Mouse (Mus musculus) testis, postnatal 10 days (tissue): ENCODE data around the gene Osbp2.

Experiments used
- DNase-seq: peaks from one replicate; pipeline ENCODE4 v3.0.0; 2021; ENCODE audit warnings: low spot score

Gene Osbp2

DNA sequence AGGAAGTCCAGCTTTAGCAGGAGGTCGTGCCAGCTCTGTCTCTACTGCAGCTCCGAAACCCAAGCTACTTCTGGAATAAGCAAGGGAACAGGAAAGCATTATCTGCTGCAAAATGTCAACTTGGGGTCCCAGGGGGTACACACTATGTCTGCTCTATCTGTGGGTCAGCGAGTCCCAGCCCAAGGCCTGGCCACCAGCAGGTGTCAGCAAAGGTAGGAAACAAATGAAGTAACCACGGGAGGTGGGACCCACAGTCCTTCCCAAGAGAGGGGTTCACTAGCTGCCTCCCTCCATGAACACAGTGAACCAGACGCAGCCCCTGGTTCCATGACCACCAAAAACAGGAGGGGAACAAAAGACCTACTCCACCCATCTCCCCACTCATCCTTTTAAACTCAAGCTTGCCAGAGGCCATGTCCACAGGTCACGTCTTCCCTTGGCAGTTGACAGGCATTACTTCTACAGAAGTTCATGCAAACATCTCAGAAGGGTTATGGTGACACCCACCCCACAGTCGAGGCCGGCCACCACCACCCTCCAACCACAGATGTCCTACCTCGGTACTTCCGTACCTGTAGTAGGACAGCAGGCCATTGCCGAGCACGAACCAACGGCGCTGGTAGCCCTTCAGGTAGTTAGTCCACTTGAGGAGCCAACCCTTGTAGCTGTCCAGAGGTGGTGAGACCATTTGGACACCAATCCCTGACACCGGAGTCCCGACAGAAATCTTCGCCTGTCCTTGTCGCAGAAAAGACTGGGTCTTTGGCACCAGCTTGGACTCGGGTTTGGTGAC, 846 bp downstream of the Osbp2 start:
- DNase-seq: no peak

DNA sequence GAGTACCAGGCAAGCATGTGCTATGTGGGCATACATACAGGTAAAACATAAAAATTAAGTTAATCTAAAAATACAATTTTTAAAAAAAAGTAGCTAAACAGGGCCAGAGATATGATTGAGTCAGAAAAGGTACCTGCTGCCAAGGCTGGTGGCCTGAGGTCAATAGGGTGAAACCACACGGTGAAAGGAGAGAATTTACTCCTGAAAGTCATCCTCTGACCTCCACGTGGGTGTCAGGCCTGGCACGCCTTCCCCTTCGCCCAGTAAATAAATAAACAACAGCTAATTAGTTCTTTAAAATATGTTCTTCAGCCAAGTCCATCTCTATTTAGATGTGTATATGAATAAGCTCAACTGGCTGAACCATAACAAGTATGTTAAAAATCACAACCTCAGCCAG, 3.3 kb downstream of the Osbp2 start:
- DNase-seq: no peak

DNA sequence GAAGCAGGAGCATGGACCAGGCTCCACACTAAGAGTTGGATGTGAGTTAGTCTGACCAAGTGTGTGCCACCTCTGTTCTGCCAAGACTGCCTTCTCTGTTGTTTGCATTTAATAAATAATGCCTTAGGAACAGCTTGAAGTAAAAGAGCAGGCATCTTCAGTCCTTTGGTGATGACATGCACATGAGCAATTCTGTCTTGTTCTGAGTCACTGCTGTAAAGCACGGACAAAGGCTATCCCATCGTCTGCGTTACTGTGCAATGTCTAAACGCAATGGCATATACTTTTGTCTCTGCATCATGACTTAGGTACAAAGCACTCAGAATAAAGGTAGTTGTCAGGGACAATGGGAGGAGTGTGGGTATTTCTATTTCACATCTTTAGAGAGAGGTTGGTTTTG, 3.9 kb downstream of the Osbp2 start:
- no peak for DNase-seq

DNA sequence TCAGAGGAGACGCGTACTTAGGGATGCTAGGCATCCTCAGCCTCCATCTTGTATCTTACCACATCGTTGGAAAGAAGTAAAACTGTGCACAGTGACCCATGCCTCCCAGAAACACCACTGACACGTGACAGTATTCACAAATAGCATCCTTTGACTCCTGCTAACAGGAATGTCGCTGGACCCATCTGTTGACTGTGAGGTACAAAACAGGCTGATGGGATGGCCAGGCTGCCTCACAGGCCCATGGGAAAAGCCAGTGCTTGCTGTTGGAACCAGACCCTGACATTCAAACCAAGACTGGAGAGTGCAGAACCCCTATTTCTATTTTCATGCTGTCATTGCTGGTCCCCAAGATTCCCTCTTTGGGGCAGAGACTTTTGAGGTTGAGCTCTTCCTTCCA, 5.8 kb downstream of the Osbp2 start:
- no peak for DNase-seq

DNA sequence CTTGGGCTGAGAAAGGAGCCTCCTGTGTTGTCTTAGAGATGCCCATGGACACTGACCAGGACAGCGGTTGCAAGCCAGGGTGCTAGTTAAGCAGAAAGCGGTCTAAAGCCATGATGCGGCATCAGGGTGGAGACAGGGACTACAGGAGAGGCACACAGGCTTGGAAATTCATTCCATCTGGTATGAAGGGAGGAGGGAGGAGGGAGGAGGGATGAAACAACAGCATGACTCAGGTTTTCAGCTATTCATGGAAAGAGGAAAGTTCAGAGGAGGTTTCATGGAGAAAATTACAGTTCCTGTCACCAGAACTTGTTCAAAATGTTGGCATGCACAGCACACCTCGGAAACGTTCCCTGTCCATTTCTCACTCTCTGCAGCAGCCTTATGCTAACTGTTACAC, 7.9 kb downstream of the Osbp2 start:
- peak; percentile 27 for DNase-seq

DNA sequence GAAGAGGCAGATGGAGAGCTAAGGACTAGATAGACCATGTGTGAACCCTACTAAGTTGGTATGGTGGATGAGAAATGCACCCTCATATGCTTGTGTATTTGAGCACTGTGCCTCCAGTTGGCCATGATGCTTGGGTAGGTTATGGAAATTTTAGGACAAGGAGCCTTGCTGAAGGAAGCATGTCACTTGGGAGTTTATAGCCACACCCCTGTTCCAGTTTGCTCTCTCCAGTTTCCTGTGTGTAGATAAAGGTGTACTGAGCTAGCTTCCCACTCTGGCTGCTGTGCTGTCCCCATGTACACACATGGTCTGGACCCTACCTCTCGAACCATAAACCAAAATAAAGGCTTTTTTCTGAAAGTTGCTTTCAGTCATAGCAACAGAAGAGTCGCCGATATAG, 9.5 kb downstream of the Osbp2 start:
- peak; percentile 20 for DNase-seq

DNA sequence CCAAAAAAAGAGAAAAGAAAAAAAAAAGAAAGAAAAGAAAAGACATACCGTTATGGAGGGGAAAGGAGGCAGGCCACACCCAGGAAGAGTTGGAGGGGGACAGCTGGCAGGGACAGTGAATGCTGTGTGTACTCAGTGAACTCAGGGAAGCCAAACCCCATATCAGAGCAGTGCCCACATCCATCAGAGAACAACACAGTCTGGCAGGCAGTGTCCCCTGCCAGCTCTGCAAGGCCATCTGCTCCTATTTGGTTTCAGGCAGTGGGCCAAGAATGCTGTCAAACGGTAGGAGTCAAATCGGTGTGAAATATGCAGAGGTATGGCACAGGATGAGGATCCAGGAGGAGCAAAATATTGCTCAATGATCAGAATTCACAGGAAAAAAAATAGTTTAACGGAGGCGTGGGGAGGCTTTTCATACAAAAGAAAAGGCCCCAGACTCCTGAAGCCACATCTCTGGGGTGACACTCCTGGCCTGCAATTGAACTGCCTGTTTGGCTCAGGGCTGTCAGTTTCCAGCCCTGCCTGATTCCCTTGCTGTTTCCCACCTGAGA, 10.1 kb downstream of the Osbp2 start:
- peak; percentile 64 for DNase-seq

DNA sequence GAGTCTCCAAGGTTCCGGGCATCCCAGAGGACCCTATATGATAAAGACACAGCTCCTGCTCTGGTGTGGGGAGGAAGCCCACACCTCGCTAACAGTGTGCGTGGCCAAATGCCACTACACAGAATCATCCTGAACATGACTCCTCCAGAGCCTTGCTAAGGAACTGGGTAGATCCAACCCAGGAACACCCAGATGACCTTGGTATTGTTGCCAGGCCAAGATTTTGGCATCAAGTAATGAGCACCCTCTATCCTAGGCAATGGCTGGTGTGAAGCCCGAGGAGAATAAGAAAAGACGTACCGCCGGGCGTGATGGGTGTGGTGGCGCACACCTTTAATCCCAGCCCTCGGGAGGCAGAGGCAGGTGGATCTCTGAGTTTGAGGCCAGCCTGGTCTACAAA, 10.7 kb downstream of the Osbp2 start:
- peak; percentile 27 for DNase-seq

DNA sequence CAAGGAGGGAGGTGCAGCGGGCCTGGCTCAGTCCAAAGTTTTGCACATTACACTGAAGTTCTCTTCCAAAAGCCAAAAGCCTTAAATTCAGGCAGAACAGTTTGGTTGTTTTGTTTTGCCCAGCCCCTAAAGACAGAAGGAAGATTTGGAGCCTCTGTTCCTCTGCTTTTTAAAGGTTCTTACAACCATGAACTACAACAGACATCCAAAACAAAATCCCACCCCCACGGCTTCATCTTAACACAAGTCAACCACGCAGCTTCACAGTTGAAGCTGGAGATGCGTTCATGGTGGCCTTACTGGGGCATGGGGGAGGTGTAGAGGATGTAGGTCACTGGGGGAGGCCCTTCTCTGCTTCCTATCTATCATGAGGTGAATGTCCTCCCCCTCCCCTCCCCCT, 11.8 kb downstream of the Osbp2 start:
- peak; percentile 34 for DNase-seq

DNA sequence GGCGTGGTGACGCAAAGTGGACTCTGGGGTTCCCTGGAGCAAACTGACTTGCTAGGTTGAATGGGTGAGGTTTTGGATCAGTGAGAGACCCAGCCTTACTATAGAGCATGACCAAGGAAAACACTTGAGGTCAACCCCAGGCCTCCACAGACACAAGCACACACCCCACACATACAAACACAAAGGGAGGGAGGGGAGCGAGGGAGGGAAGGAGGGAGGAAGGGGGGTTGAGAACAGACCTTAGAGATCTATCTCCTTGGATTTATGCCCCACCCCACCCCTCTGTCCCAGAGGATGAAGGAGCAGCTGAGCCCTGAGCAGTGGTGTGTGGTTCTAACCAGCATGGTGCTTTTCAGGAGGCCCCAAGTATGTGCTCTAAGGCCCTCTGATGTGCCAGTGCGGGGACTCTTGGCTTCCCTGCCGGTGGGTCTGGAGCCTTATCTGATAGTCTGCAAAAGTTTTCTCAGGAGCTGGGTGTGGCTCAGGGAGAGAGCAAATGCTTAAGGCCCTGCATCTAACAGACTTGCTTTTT, 12.9 kb downstream of the Osbp2 start:
- DNase-seq: peak; percentile 36

DNA sequence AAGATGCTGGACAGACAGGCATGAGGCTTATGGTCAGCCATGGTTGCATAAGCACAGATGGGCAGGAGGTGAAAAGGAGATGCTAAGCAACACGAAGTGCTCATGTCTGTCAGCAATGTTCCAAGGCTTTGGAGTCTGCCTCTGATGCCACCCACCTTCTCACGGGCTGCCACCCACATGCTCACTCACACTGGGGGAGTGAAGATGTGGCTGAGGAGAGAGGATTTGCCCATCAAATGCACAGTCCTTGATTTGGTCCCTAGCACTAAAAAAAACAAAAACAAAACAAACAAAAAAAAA, 13.4 kb downstream of the Osbp2 start:
- DNase-seq: peak; percentile 31

DNA sequence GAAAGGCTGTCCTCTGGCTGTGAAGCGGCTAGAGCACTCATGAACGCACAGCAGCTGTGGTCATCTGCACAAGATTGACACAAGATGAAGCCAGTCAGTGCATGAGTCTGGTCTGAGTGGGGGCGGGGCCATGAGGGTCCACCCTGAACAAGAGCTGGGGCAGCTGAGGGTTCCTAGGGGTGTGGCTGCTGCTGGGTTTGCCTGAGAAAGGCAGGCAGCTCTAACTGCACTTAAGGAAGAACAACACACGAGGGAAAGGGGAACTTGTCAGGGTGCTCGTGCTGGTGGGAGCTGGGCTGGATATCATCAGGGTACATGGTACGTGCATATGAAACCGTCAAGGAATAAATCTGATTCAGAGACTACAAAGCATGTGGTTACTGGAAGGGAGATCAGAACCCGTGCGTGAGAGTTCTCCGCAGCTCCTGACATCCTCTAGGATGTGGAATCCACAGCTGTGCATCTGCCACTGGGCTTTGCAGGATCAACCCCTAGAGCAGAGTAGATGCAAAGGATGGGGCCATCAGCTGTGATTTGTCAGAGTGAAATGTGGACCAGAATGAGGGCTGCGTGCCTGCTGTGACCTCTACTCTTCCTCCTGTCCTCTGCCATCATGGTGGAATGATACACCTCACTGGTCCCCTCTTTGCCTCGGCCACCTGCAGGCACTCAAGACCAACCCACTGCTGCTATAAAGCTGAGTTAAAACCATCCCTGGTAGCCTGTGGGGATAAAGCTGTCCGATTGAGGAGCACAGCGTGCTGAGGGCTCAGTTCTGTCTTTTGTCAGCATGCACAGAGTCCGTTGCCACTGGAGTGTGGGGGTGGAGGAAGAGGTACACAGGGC, 14.0 kb downstream of the Osbp2 start:
- DNase-seq: peak; percentile 42

DNA sequence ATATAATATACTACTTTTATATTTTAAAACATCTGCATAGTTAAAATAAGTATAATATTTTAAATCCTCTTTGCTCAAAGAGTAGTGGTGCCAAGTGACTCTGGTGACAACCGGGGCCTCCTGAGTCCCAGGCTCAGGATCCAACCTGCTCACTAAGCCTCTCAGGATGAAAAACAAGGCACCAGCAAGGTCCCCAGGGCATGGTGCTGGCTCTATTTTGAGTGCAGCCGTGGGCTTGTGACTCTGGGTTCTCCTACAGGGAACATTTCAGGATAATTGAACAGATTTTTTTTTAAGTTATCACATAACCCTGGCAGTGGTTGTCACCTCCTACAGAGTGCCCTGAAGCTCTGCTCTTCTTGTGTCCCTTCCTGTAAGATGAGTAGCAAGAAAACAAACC, 17.4 kb downstream of the Osbp2 start:
- no peak for DNase-seq

DNA sequence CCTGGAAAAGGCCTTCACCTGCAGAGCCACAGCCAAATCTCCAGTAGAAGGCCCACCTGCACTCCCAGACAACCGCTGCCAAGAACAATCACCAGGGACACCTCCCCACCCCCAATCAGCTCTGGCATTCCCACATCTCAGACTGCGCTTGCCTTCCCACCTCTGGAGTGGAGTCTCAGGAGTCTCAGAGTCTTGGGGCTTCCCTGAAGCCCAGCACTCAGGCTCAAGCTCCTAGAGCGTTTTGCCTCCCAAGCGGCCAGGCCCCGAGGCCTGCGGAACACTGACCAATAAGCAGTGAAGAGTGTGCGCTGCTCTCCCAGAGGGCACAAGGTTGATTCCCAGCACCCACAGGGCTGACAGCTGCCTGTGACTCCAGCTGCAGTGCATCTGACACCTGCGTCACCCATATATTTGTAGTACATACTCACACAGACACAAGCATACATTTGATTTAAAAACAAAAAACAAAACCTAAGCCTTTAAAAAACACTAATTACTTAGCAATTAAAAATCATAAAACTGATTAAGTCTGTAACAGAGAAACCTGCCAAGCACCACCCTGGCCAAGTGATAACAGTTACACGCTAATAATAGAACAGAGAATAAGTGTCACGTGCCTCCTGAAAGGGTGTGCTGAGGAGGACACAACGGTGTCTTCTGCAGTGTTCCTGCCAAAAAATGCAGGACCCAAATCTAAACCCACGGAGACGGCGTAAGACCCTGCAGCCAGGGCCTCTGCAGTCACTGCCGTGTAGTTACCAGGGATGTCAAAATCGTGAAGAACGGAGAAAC, 19.6 kb downstream of the Osbp2 start:
- DNase-seq: no peak

DNA sequence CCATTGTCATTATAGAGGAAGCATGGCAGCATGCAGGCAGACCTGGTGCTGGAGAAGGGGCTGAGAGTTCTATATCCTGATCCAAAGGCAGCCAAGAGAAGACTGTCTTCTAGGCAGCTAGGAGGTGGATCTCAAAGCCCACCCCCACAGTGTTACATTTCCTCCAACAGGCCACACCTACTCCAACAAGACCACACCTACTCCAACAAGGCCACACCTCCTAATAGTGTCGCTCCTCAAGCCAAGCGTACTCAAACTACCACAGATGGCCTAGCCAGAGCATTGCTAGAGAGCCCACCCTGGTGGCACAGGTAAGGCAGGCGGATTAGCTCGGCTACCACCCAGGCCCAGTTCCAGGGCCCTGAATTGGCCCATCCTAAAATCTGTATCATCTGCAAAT, 28.4 kb downstream of the Osbp2 start:
- no peak for DNase-seq

DNA sequence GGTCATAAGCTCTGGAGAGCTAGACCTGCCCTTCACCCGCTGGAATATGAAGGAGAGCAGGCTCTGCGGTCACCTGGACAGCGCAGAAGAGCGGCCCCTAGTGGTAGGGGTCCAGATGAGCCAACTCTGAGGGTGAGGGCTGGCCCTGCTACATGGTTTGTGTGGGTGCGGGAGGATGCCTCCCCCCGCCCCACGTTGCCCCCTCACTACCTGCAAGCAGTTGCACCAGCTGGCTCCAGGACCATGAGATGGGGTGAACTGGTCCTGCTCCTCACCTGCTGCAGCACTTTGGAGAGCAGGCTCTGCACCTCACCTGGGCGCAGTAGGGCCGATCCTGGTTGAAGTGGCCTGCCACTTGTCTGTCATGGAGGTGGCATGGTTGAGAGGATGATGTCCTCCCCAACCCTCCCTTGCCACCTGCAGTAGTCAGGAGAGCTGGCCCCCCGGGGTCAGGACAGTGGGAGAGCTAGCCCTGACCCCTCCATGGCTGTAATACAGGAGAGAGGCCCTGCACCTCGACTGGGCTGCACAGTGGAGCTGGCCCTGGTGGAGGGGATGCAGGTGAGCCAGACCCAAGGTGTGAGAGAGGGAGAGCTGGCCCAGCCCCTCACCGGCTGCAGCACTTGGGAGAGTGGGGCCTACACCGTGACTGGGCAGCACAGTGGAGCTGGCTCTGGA, 29.1 kb downstream of the Osbp2 start:
- DNase-seq: peak; percentile 61

DNA sequence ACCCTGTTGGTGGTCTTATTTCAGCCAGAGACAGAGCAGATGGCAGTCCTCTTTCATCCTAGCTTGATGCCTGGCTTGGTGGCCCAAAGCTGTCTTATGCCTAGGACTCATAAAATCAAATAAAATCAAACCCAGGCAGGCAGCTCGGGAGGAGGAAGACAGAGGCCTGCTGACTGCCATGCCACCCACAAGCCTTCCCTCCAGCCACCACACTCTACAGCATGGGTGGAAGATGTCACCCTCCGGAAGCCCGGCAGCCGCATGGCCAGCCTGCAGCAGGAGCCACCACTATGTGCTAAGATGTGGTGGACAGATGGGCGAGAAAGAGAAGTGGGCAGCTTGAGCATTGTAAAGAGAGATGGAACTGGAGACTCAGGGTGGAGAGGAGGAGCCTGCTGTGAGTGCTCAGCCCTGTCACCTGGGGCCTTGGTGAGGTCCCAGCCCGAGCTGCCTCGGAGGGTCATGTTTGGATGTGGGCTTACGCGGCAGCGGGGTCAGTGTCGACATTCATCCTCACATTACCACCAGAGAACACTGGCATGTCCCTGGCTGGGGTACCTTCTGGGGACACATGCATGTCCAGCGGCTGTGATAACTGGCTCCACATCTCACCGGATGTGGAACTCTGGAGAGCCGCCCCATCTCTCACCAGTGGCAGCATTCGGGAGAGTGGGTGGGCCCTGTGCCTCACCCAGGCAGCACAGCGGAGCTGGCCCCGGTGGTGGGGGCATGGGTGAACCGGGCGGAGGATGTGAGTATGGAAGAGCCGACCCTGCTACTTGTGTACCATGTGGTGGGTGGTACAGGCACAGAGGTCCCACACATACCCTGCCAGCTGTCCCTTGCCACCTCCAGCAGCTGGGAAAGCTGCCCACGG, 29.9 kb downstream of the Osbp2 start:
- DNase-seq: no peak

DNA sequence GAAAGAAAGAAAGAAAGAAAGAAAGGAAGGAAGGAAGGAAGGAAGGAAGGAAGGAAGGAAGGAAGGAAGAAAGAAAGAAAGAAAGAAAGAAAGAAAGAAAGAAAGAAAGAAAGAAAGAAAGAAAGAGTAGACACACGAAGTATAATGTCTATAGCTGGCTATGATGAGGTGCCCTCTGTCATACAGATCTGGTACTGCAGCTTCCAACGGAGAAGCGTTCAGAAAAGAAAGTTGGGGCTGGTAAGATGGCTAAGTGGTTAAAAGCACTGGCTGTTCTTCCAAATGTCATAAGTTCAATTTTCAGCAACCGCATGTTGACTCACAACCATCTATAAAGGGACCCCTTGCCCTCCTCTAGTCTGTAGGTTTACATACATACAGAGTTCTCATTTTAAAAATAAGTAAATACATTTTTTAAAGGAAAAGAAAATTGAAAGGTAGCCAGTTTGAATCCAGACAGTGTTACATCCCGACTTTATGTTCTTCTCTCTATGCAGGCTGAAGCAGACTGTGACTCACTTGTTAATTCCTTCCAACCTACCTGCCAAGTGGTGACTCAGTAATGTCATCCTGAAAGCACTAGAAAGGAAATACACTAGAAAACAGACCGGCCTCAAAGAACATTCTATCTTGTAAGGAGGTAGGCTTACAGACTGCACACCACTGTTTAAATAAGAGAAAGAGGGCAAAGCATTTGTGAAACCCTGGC, 31.4 kb downstream of the Osbp2 start:
- DNase-seq: peak; percentile 66

DNA sequence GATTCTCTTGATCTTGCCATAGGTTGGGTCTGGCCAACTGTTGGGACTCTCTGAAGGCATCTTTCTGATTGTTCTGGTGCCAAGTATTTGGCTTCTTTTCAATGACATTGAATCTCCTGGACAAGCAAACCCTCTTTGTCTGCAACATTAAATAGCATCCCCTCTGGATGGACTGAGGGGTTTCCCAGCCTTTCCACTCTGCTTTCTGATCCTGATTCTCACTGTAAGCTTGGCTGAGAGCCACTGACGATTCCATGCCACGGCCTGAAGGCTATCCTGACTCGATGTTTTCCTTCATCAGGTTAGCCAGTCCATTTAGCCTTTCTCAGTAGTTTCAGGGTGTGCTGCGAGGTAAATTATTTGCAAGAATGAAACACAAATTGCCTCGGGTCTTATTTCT, 34.0 kb downstream of the Osbp2 start:
- no peak for DNase-seq

DNA sequence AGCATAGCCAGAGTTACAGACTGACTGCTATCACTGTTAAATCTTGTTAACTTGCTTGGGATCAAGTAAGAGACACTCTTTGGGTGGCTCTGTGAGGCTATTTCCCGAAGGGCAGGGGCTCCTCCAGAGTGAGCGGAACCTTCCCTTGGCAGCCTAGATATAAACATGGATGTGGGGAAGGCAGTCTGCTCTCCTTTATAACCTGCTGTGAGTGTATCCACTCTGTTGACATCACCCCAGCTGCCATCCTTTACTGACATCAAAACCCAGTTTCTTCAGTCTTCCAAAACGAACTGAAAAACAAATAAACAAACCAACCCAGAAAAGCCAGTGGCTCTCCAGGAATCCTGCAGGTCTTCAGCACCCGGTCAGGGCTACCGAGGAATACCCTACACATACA, 39.6 kb downstream of the Osbp2 start:
- no peak for DNase-seq
